Mouse (Mus musculus): Measurements from ENCODE around the gene Fgf13.

Fgf13 gene

GRCm38 (mm10) chrX:59567695-59568431 lies at the start of gene Fgf13:
TSS of gene Fgf13 (minus strand) at chrX:59568071.
- DNase-seq = peak; percentile 48 to 51

GRCm38 (mm10) chrX:59606535-59606934 lies 38.7 kb upstream of the Fgf13 start:
- peak; percentile 23 to 44 for DNase-seq

GRCm38 (mm10) chrX:59589050-59589449 lies 21.2 kb upstream of the Fgf13 start:
- DNase-seq = peak; percentile 35 to 37

- DNase-seq = peak; percentile 27 to 28
Measured at GRCm38 (mm10) chrX:59585508-59586186, 17.8 kb upstream of the Fgf13 start.

- DNase-seq = no peak
Measured at GRCm38 (mm10) chrX:59584034-59584433, 16.2 kb upstream of the Fgf13 start.

GRCm38 (mm10) chrX:59566826-59567694 lies 811 bp downstream of the Fgf13 start:
- peak; percentile 28 to 36 for DNase-seq

- peak; percentile 27 to 31 for DNase-seq
Measured at GRCm38 (mm10) chrX:59566017-59566679, 1.7 kb downstream of the Fgf13 start.

- DNase-seq = no peak
Measured at GRCm38 (mm10) chrX:59547931-59548330, 19.9 kb downstream of the Fgf13 start.

GRCm38 (mm10) chrX:59508273-59508672 lies 59.6 kb downstream of the Fgf13 start:
- peak in 1 of 2 experiments; percentile 1 for DNase-seq

- no peak for DNase-seq
Measured at GRCm38 (mm10) chrX:59493388-59493787, 74.5 kb downstream of the Fgf13 start.

- DNase-seq = no peak
Measured at GRCm38 (mm10) chrX:59485426-59485825, 82.4 kb downstream of the Fgf13 start.

GRCm38 (mm10) chrX:59402596-59403285 lies 165.1 kb downstream of the Fgf13 start:
- DNase-seq = no peak

GRCm38 (mm10) chrX:59290916-59291411 lies 276.9 kb downstream of the Fgf13 start:
- no peak for DNase-seq

- DNase-seq = no peak
Measured at GRCm38 (mm10) chrX:59251576-59251975, 316.3 kb downstream of the Fgf13 start.

- DNase-seq = no peak
Measured at GRCm38 (mm10) chrX:59243752-59244151, 324.1 kb downstream of the Fgf13 start.

- no peak for DNase-seq
Measured at GRCm38 (mm10) chrX:59243176-59243575, 324.7 kb downstream of the Fgf13 start.

- no peak for DNase-seq
Measured at GRCm38 (mm10) chrX:59241460-59241747, 326.5 kb downstream of the Fgf13 start.

GRCm38 (mm10) chrX:59240683-59241459 lies 327.0 kb downstream of the Fgf13 start:
- no peak for DNase-seq

- DNase-seq = no peak
Measured at GRCm38 (mm10) chrX:59220675-59221074, 347.2 kb downstream of the Fgf13 start.

- DNase-seq = no peak
Measured at GRCm38 (mm10) chrX:59201146-59201545, 366.7 kb downstream of the Fgf13 start.

- no peak for DNase-seq
Measured at GRCm38 (mm10) chrX:59194149-59194548, 373.7 kb downstream of the Fgf13 start.

Measured in B cell, adult 2 months (primary cell).